Mouse (Mus musculus): ENCODE measurements around the gene Ctnnd1.

DNA sequence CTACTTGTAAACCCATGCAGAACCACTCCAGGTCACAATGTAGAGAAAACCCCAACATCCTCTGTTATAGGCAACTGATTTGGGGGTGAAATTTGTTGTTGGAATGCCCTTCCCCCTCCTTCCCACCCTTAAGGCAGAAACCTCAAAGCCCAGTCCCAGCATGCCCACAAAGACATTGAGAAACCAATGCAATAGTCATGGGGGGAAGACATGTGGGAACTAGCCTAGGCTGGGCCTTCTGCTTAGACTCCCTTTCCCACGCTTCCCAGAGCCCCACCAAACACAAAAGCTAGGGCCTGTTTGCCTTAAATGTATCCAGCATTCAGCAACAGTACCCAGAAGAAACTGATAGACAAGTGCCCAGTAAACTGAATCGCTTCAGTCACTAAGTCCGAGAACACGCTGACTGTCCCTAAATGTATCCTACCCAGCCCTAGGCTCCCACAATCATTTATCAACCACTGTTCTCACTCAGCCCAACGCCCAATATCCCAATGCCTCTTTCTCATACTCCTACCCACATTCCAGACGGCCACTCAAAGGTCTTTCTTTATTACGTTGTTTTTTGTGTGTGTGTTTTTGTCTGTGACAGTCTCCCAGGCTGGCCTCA is 24.1 kb downstream of the Ctnnd1 start:
- TF ChIP-seq GATA1 (IDR thresholded peaks at IDR 0.05; ENCODE audit: borderline replicate concordance, low read length) (no peak), CTCF (IDR thresholded peaks at IDR 0.05; ENCODE audit: low read depth, low read length) (no peak), TAL1 (conservative IDR thresholded peaks at IDR 0.05; ENCODE audit: low read depth, low read length) (no peak)
